35 mouse cellular contexts compared by ENCODE assay signal in genomic region chr9:65492851-65493250, GRCm38 (mm10). TPM values are rescaled to one million over a fixed set of nuclear protein-coding genes. Genes with fewer than 3 reads are reported as not detected.
DNase-seq lines count a peak whose midpoint lies in the region; ATAC-seq and TF ChIP-seq lines count a peak whose summit lies in the region.
"Had no signal": no experiment of that assay in that cellular context is flagged by ENCODE, and none has a peak within 500 bp of the region (broad histone marks: within the 10 kb centered on the region; RNA-seq: fewer than 3 reads in every experiment).

No protein-coding gene starts in this region.

- no peaks in the 10 kb centered on the region for H3K9me3 ChIP-seq in limb, embryonic 14.5 days (ENCODE audit: control insufficient read depth, low read length)
- no peaks in the 10 kb centered on the region for H3K9me3 ChIP-seq in limb, embryonic 10.5 days (replicated peaks)
- H3K9me3 ChIP-seq: forebrain, embryonic 10.5 days; heart, embryonic 10.5 days; heart, embryonic 15.5 days; hindbrain, embryonic 12.5 days; intestine, embryonic 15.5 days; liver, embryonic 15.5 days; lung, embryonic 15.5 days; midbrain, embryonic 10.5 days; neural tube, embryonic 13.5 days had no signal

- no peak overlapping the region for H3K4me2 ChIP-seq in limb, embryonic 14.5 days (replicated peaks; ENCODE audit: low read depth, low read length, severe bottlenecking)
- H3K4me2 ChIP-seq: heart, embryonic 15.5 days; hindbrain, embryonic 12.5 days; intestine, embryonic 15.5 days; liver, embryonic 15.5 days; lung, embryonic 15.5 days; neural tube, embryonic 13.5 days had no signal

- 88% methylated on average over 4 of the region's 4 CpGs for WGBS in limb, embryonic 14.5 days
- 89% methylated on average over 4 of the region's 4 CpGs for WGBS in limb, embryonic 10.5 days
- WGBS in bone marrow, adult 2 months, result 49% methylated on average over 4 of the region's 4 CpGs

- no peak for TF ChIP-seq CTCF in bone marrow, adult 2 months (IDR thresholded peaks at IDR 0.05; ENCODE audit: control insufficient read depth, insufficient read depth, low read length)

- 0 out of 2 replicates have a peak overlapping the region, but pooled peaks have one; percentile 33 for H3K27ac ChIP-seq in limb, embryonic 14.5 days (replicated peaks; ENCODE audit: low read depth, low read length)
- H3K27ac ChIP-seq in limb, embryonic 10.5 days, result no peak overlapping the region
- H3K27ac ChIP-seq in bone marrow, adult 2 months (ENCODE audit: control insufficient read depth, insufficient read depth, low read depth, low read length, poor library complexity), result peak overlapping the region; percentile 7
- H3K27ac ChIP-seq: forebrain, embryonic 10.5 days; gastrocnemius, adult 2 months; heart, embryonic 10.5 days; heart, embryonic 15.5 days; hindbrain, embryonic 12.5 days; hindbrain, postnatal 0 days; intestine, embryonic 15.5 days; kidney, postnatal 0 days; liver, embryonic 15.5 days; lung, embryonic 15.5 days; midbrain, embryonic 10.5 days; neural tube, embryonic 13.5 days had no signal

- no peaks in the 10 kb centered on the region for H3K27me3 ChIP-seq in limb, embryonic 14.5 days (ENCODE audit: control insufficient read depth, insufficient read depth, low read length)
- no peaks in the 10 kb centered on the region for H3K27me3 ChIP-seq in limb, embryonic 10.5 days (ENCODE audit: low read depth, poor library complexity, severe bottlenecking)
- H3K27me3 ChIP-seq: heart, embryonic 15.5 days; hindbrain, embryonic 12.5 days; intestine, embryonic 15.5 days; lung, embryonic 15.5 days; neural tube, embryonic 13.5 days had no signal

- no peak for DNase-seq in limb, embryonic 14.5 days (ENCODE audit: low spot score)
- DNase-seq in limb, embryonic 10.5 days (ENCODE audit: low spot score), result no peak
- no peak for DNase-seq in kidney, postnatal 4 days
- no peak for DNase-seq in adrenal gland, postnatal 14 days
- DNase-seq in spleen, postnatal 4 days (ENCODE audit: low spot score in 2 of 2), result no peak
- DNase-seq: adrenal gland, adult 2 months; cerebellum, adult 18-20 months; cerebellum, postnatal 14 days; gastrocnemius, adult 2 months; heart, adult 11 months; heart, postnatal 36 days; kidney, adult 8-10 months; layer of hippocampus, postnatal 36 days; left cerebral cortex, postnatal 4 days; right cerebral cortex, postnatal 4 days had no signal

- no peak overlapping the region for H3K9ac ChIP-seq in limb, embryonic 14.5 days (ENCODE audit: low read depth, low read length, severe bottlenecking)
- H3K9ac ChIP-seq: heart, embryonic 15.5 days; hindbrain, embryonic 12.5 days; intestine, embryonic 15.5 days; liver, embryonic 15.5 days; lung, embryonic 15.5 days; neural tube, embryonic 13.5 days had no signal

- ATAC-seq in limb, embryonic 14.5 days (ENCODE audit: low FRiP score, low read depth), result no peak
- ATAC-seq in granulocyte monocyte progenitor cell, adult 5-6 weeks (replicated peaks; ENCODE audit: poor library complexity, severe bottlenecking), result peak; percentile 97
- peak; percentile 78 for ATAC-seq in monocyte, adult 5-6 weeks (replicated peaks; ENCODE audit: insufficient number of reproducible peaks, low FRiP score, low TSS enrichment, poor library complexity, severe bottlenecking)
- ATAC-seq: activated CD4-positive, CD25-positive, alpha-beta regulatory T cell, adult 4 months; CD4-positive, CD25-positive, alpha-beta regulatory T cell, adult 4 months; forebrain, embryonic 16.5 days; hindbrain, postnatal 0 days; intestine, embryonic 15.5 days; midbrain, embryonic 16.5 days had no signal

- TF ChIP-seq POLR2A in limb, embryonic 14.5 days (IDR thresholded peaks at IDR 0.05; ENCODE audit: borderline replicate concordance, extremely low read depth, insufficient read depth, insufficient read length), result no peak
- TF ChIP-seq POLR2A in bone marrow, adult 2 months (IDR thresholded peaks at IDR 0.05; ENCODE audit: borderline replicate concordance, control insufficient read depth, low read depth, low read length), result no peak

- no peaks in the 10 kb centered on the region for H3K4me1 ChIP-seq in limb, embryonic 14.5 days (ENCODE audit: control insufficient read depth, insufficient read depth, low read length)
- H3K4me1 ChIP-seq in limb, embryonic 10.5 days, result no peaks in the 10 kb centered on the region
- peaks cover 2% of the 10 kb centered on the region; the same call in 1 of the 2 replicates for H3K4me1 ChIP-seq in bone marrow, adult 2 months (ENCODE audit: control insufficient read depth, insufficient read depth, low read length)
- H3K4me1 ChIP-seq: forebrain, embryonic 10.5 days; heart, embryonic 10.5 days; heart, embryonic 15.5 days; hindbrain, embryonic 12.5 days; intestine, embryonic 15.5 days; liver, embryonic 15.5 days; lung, embryonic 15.5 days; midbrain, embryonic 10.5 days; neural tube, embryonic 13.5 days had no signal

- peaks cover 3% of the 10 kb centered on the region; the same call in 1 of the 2 replicates for H3K36me3 ChIP-seq in limb, embryonic 14.5 days (ENCODE audit: control insufficient read depth, insufficient read depth, low read length)
- H3K36me3 ChIP-seq in limb, embryonic 10.5 days, result peaks cover 13% of the 10 kb centered on the region
- H3K36me3 ChIP-seq: intestine, embryonic 15.5 days; liver, embryonic 15.5 days; lung, embryonic 15.5 days had no signal

- H3K4me3 ChIP-seq in limb, embryonic 14.5 days (replicated peaks; ENCODE audit: low read length), result no peak overlapping the region
- no peak overlapping the region for H3K4me3 ChIP-seq in limb, embryonic 10.5 days
- no peak overlapping the region for H3K4me3 ChIP-seq in bone marrow, adult 2 months (replicated peaks; ENCODE audit: control insufficient read depth, low read depth, low read length)
- H3K4me3 ChIP-seq: forebrain, embryonic 10.5 days; gastrocnemius, adult 2 months; heart, embryonic 10.5 days; heart, embryonic 15.5 days; hindbrain, embryonic 12.5 days; intestine, embryonic 15.5 days; liver, embryonic 15.5 days; lung, embryonic 15.5 days; midbrain, embryonic 10.5 days; neural tube, embryonic 13.5 days had no signal

RNA-seq across cellular contexts. Expression of gene Ankdd1a, which starts 27.1 kb away (rescaled TPM):
- polyA plus RNA-seq in limb, embryonic 14.5 days (2012; rRNA removed), result 0.08 TPM in 1 of 2 replicates, not detected in the other
- not detected in 2 replicates for polyA plus RNA-seq in limb, embryonic 14.5 days (2014; fragmentation: Nextera tagmentation; extraction: Ambion mirVana)
- polyA plus RNA-seq in limb, embryonic 10.5 days (2016; fragmentation: Nextera tagmentation; extraction: Ambion mirVana), result not detected in 2 replicates
- 1.2 TPM in 1 of 2 replicates, not detected in the other for polyA plus RNA-seq in bone marrow, adult 2 months (2011; ENCODE audit: insufficient read depth, insufficient read length, low replicate concordance, missing spikeins)
- not detected in 2 replicates for total RNA-seq in granulocyte monocyte progenitor cell, adult 5-6 weeks (2014; fragmentation: Nextera tagmentation)
- not detected in 2 replicates for total RNA-seq in granulocyte monocyte progenitor cell, adult 5-6 weeks (2017)
- 3.5 to 6.1 TPM (median 3.8 TPM) in 3 replicates for total RNA-seq in monocyte, adult 5-6 weeks (2017)
- 0.41 TPM in 1 of 2 replicates, not detected in the other for total RNA-seq in adrenal gland, postnatal 14 days (2021)
- total RNA-seq: gastrocnemius, adult 2 months; heart, postnatal 36 days; liver, adult 2 months had no signal
- polyA plus RNA-seq: embryonic facial prominence, embryonic 11.5 days; forebrain, embryonic 10.5 days; heart, embryonic 10.5 days; heart, embryonic 15.5 days; hindbrain, embryonic 12.5 days; intestine, embryonic 15.5 days; liver, adult 2 months; liver, embryonic 15.5 days; lung, embryonic 15.5 days; midbrain, embryonic 10.5 days had no signal

RNA-seq across cellular contexts. Expression of gene Spg21, which starts 32.1 kb away (rescaled TPM):
- 68.0 and 70.3 TPM in 2 replicates for polyA plus RNA-seq in limb, embryonic 14.5 days (2012; rRNA removed)
- 147 and 169 TPM in 2 replicates for polyA plus RNA-seq in limb, embryonic 14.5 days (2014; fragmentation: Nextera tagmentation; extraction: Ambion mirVana)
- polyA plus RNA-seq in limb, embryonic 10.5 days (2016; fragmentation: Nextera tagmentation; extraction: Ambion mirVana), result 84.1 and 91.0 TPM in 2 replicates
- polyA plus RNA-seq in bone marrow, adult 2 months (2011; ENCODE audit: insufficient read depth, insufficient read length, low replicate concordance, missing spikeins), result 7.8 and 16.5 TPM in 2 replicates
- total RNA-seq in granulocyte monocyte progenitor cell, adult 5-6 weeks (2014; fragmentation: Nextera tagmentation), result 81.6 and 82.9 TPM in 2 replicates
- total RNA-seq in granulocyte monocyte progenitor cell, adult 5-6 weeks (2017), result 70.2 and 82.2 TPM in 2 replicates
- total RNA-seq in monocyte, adult 5-6 weeks (2017), result 55.6 to 62.9 TPM (median 60.9 TPM) in 3 replicates
- total RNA-seq in adrenal gland, postnatal 14 days (2021), result 45.6 and 46.1 TPM in 2 replicates

RNA-seq across cellular contexts. Expression of gene Mtfmt, which starts 57.3 kb away (rescaled TPM):
- polyA plus RNA-seq in limb, embryonic 14.5 days (2012; rRNA removed), result 26.3 and 28.8 TPM in 2 replicates
- 18.7 and 22.5 TPM in 2 replicates for polyA plus RNA-seq in limb, embryonic 14.5 days (2014; fragmentation: Nextera tagmentation; extraction: Ambion mirVana)
- 21.4 and 22.9 TPM in 2 replicates for polyA plus RNA-seq in limb, embryonic 10.5 days (2016; fragmentation: Nextera tagmentation; extraction: Ambion mirVana)
- 7.7 and 18.7 TPM in 2 replicates for polyA plus RNA-seq in bone marrow, adult 2 months (2011; ENCODE audit: insufficient read depth, insufficient read length, low replicate concordance, missing spikeins)
- total RNA-seq in granulocyte monocyte progenitor cell, adult 5-6 weeks (2014; fragmentation: Nextera tagmentation), result 17.9 and 35.8 TPM in 2 replicates
- total RNA-seq in granulocyte monocyte progenitor cell, adult 5-6 weeks (2017), result 23.5 and 24.2 TPM in 2 replicates
- 11.0 to 16.0 TPM (median 14.8 TPM) in 3 replicates for total RNA-seq in monocyte, adult 5-6 weeks (2017)
- 12.3 and 14.7 TPM in 2 replicates for total RNA-seq in adrenal gland, postnatal 14 days (2021)
